Mouse (Mus musculus): ENCODE data around the gene Ppp1r36. TPM values are rescaled to one million over a fixed set of nuclear protein-coding genes. Genes with fewer than 3 reads are reported as not detected.
A peak's percentile ranks its signal among the peaks of the same experiment; 100 is the strongest.

Gene Ppp1r36
- total and polyA plus RNA-seq, 3 experiments = not detected

GRCm38 (mm10) chr12:76474802-76475201, 57.5 kb downstream of the Ppp1r36 start:
- no peak overlapping the region for H3K4me2 ChIP-seq (ENCODE audit: insufficient read depth, low read depth, poor library complexity, severe bottlenecking)
- H3K36me3 ChIP-seq (replicated peaks in 1 of 2; ENCODE audit: control insufficient read depth in 1 of 2, insufficient read depth in 1 of 2, low read length in 1 of 2) = no peaks in the 10 kb centered on the region
- peak; percentile 17 for TF ChIP-seq SMC3 (IDR thresholded peaks at IDR 0.05; ENCODE audit: low read depth, low read length)
- no peak for TF ChIP-seq MAZ (IDR thresholded peaks at IDR 0.05; ENCODE audit: low read depth, low read length)
- TF ChIP-seq CTCF (conservative IDR thresholded peaks at IDR 0.05 in 1 of 2, IDR thresholded peaks at IDR 0.05 in 1 of 2; ENCODE audit: low read depth in 2 of 2, low read length in 2 of 2) = peak in 1 of 2 experiments; percentile 44; a peak in 2 of 4 replicates
- peak; percentile 24 for TF ChIP-seq RAD21 (IDR thresholded peaks at IDR 0.05; ENCODE audit: low read depth, low read length)
- TF ChIP-seq MAX (IDR thresholded peaks at IDR 0.05; ENCODE audit: low read length) = peak; percentile 44; the same call in 1 of the 2 replicates
- H3K27me3 ChIP-seq (replicated peaks) = no peaks in the 10 kb centered on the region
- H3K4me3 ChIP-seq (replicated peaks in 1 of 3; ENCODE audit: low read depth in 2 of 3, low read length in 2 of 3, poor library complexity in 1 of 3) = no peak overlapping the region
- H3K27ac ChIP-seq (ENCODE audit: insufficient read depth, low read depth) = no peak overlapping the region
- H3K9ac ChIP-seq (ENCODE audit: insufficient read depth, low read depth) = no peak overlapping the region
- dilution Hi-C loops (cut with MboI; ENCODE audit: extremely low pct_ligation_motif_present, extremely low pct_unique_long_range_greater_than_20kb, low sequenced_read_pairs) (no loop called here), in situ Hi-C loops (cut with MboI; ENCODE audit: low pct_ligation_motif_present, low pct_unique_long_range_greater_than_20kb, low sequenced_read_pairs) (loop anchor here (25.0 kb wide), 1 partner anchor 237 kb away; the partner anchor contains the start of gene Sptb)
- H3K79me2 ChIP-seq (replicated peaks; ENCODE audit: control insufficient read depth, extremely low read depth, insufficient read depth, poor library complexity, severe bottlenecking) = no peaks in the 10 kb centered on the region
- peak; percentile 37 for DNase-seq (ENCODE audit: extremely low read depth)
- H3K4me1 ChIP-seq (ENCODE audit: control insufficient read depth in 1 of 2, insufficient read depth in 2 of 2) = peaks cover 8 to 23% of the 10 kb centered on the region in 2 experiments; a peak in 3 of 4 replicates
- peaks cover 2% of the 10 kb centered on the region for H3K9me3 ChIP-seq (replicated peaks; ENCODE audit: low read length)

GRCm38 (mm10) chr12:76476146-76476545, 58.8 kb downstream of the Ppp1r36 start:
- no peak for DNase-seq (ENCODE audit: extremely low read depth)
- no peak overlapping the region for H3K4me3 ChIP-seq (replicated peaks in 1 of 3; ENCODE audit: low read depth in 2 of 3, low read length in 2 of 3, poor library complexity in 1 of 3)
- H3K9me3 ChIP-seq (replicated peaks; ENCODE audit: low read length) = peaks cover 4% of the 10 kb centered on the region
- H3K79me2 ChIP-seq (replicated peaks; ENCODE audit: control insufficient read depth, extremely low read depth, insufficient read depth, poor library complexity, severe bottlenecking) = no peaks in the 10 kb centered on the region
- peaks cover 8 to 23% of the 10 kb centered on the region in 2 experiments; a peak in 3 of 4 replicates for H3K4me1 ChIP-seq (ENCODE audit: control insufficient read depth in 1 of 2, insufficient read depth in 2 of 2)
- H3K9ac ChIP-seq (ENCODE audit: insufficient read depth, low read depth) = no peak overlapping the region
- in situ Hi-C loops (cut with MboI; ENCODE audit: low pct_ligation_motif_present, low pct_unique_long_range_greater_than_20kb, low sequenced_read_pairs) = loop anchor here (25.0 kb wide), 1 partner anchor 236 kb away; the partner anchor contains the start of gene Sptb
- dilution Hi-C loops (cut with MboI; ENCODE audit: extremely low pct_ligation_motif_present, extremely low pct_unique_long_range_greater_than_20kb, low sequenced_read_pairs) = no loop called here
- no peaks in the 10 kb centered on the region for H3K36me3 ChIP-seq (replicated peaks in 1 of 2; ENCODE audit: control insufficient read depth in 1 of 2, insufficient read depth in 1 of 2, low read length in 1 of 2)
- no peak overlapping the region for H3K4me2 ChIP-seq (ENCODE audit: insufficient read depth, low read depth, poor library complexity, severe bottlenecking)
- TF ChIP-seq ZNF384 (IDR thresholded peaks at IDR 0.05; ENCODE audit: low read depth, low read length) (no peak), CHD2 (IDR thresholded peaks at IDR 0.05; ENCODE audit: low read length) (no peak), NRF1 (IDR thresholded peaks at IDR 0.05; ENCODE audit: low read depth, low read length) (no peak), RAD21 (IDR thresholded peaks at IDR 0.05; ENCODE audit: low read depth, low read length) (no peak), CTCF (conservative IDR thresholded peaks at IDR 0.05 in 1 of 2, IDR thresholded peaks at IDR 0.05 in 1 of 2; ENCODE audit: low read depth in 2 of 2, low read length in 2 of 2) (no peak), SMC3 (IDR thresholded peaks at IDR 0.05; ENCODE audit: low read depth, low read length) (no peak), GABPA (IDR thresholded peaks at IDR 0.05; ENCODE audit: insufficient replicate concordance, low read depth, low read length) (no peak), MEF2A (IDR thresholded peaks at IDR 0.05; ENCODE audit: borderline replicate concordance, low read depth, low read length) (no peak), HCFC1 (IDR thresholded peaks at IDR 0.05; ENCODE audit: low read depth, low read length) (no peak), SIN3A (IDR thresholded peaks at IDR 0.05; ENCODE audit: low read length) (no peak), IRF4 (IDR thresholded peaks at IDR 0.05; ENCODE audit: low read depth, low read length) (no peak), MXI1 (IDR thresholded peaks at IDR 0.05; ENCODE audit: low read depth, low read length) (no peak), JUN (IDR thresholded peaks at IDR 0.05; ENCODE audit: insufficient read depth, low read depth, low read length) (no peak), MAFK (IDR thresholded peaks at IDR 0.05; ENCODE audit: insufficient replicate concordance, low read length) (no peak), JUND (conservative IDR thresholded peaks at IDR 0.05; ENCODE audit: low read depth, low read length) (no peak), POLR2AphosphoS2 (IDR thresholded peaks at IDR 0.05; ENCODE audit: low read depth, low read length) (no peak), MAZ (IDR thresholded peaks at IDR 0.05; ENCODE audit: low read depth, low read length) (no peak), NELFE (IDR thresholded peaks at IDR 0.05; ENCODE audit: low read depth, low read length) (no peak)
- H3K27me3 ChIP-seq (replicated peaks) = no peaks in the 10 kb centered on the region
- H3K27ac ChIP-seq (ENCODE audit: insufficient read depth, low read depth) = no peak overlapping the region

Measured in CH12.LX (cell line).